Mouse (Mus musculus): ENCODE measurements around the gene Rab31. TPM values are rescaled to one million over a fixed set of nuclear protein-coding genes. Genes with fewer than 3 reads are reported as not detected.

Rab31 gene
- 106 and 144 TPM in 2 replicates for polyA plus RNA-seq (2021; fragmentation: Nextera tagmentation)
- long read RNA-seq, experiment 1, transcript Rab31-201 (7 exons, 3,473 nt), result major isoform, 257 of 589 reads
- long read RNA-seq, experiment 1, partial matches to known transcripts, result 5 of 589 reads
- long read RNA-seq, experiment 1, other reads (novel, unspliced or antisense), result 327 of 589 reads
- long read RNA-seq, experiment 2, transcript Rab31-201 (7 exons, 3,473 nt), result major isoform, 36 of 167 reads
- long read RNA-seq, experiment 2, partial matches to known transcripts, result 1 of 167 reads
- long read RNA-seq, experiment 2, other reads (novel, unspliced or antisense), result 130 of 167 reads

GRCm38 (mm10) chr17:65771951-65772934 lies at the start of gene Rab31:
TSS of gene Rab31 (minus strand) at chr17:65772752.

GRCm38 (mm10) chr17:65782551-65783141 lies 10.1 kb upstream of the Rab31 start, which contains the start of gene Ppp4r1:
TSS of gene Ppp4r1 (plus strand) at chr17:65782573.

GRCm38 (mm10) chr17:65641734-65642218 lies 130.8 kb downstream of the Rab31 start, which contains the start of gene Txndc2:
TSS of gene Txndc2 (minus strand) at chr17:65642168.

GRCm38 (mm10) chr17:65613463-65614412 lies 158.8 kb downstream of the Rab31 start, which contains the start of gene Vapa:
TSS of gene Vapa (minus strand) at chr17:65613555.

Other genes starting within 250 kb of the Rab31 start
- 1.8 and 2.0 TPM in 2 replicates for gene Tmem232, start 232.0 kb downstream of the Rab31 start, polyA plus RNA-seq (2021; fragmentation: Nextera tagmentation)
- 145 and 180 TPM in 2 replicates for gene Vapa, start 159.2 kb downstream of the Rab31 start, polyA plus RNA-seq (2021; fragmentation: Nextera tagmentation)
- not detected in 2 replicates for gene Txndc2, start 130.6 kb downstream of the Rab31 start, polyA plus RNA-seq (2021; fragmentation: Nextera tagmentation)
- 5.8 and 7.1 TPM in 2 replicates for gene Ppp4r1, start 9.8 kb upstream of the Rab31 start, polyA plus RNA-seq (2021; fragmentation: Nextera tagmentation)
- 55.4 and 97.2 TPM in 2 replicates for gene Ralbp1, start 113.0 kb upstream of the Rab31 start, polyA plus RNA-seq (2021; fragmentation: Nextera tagmentation)
- 6.7 and 13.7 TPM in 2 replicates for gene Twsg1, start 178.5 kb upstream of the Rab31 start, polyA plus RNA-seq (2021; fragmentation: Nextera tagmentation)